Mouse (Mus musculus): ENCODE data around the gene Omp.

Omp gene

DNA sequence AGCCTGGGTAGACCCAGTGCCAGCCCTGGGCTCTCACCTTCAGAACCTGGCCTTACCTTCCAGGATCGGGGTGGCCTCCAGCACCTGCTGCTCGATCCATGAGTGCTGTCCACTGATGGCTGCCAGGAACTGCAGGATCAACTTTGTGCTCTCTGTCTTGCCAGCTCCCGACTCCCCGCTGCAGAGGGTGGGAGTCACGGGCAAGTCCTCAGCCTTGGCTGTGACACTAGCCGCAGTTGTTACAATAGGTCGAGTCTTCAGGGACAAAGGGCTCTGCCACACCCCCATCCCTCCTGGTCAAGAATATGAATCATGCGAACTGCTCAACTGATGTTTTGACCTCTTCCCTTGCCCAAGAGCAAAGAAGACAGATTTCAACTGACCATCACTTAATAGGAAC is 47.7 kb downstream of the Omp start:
- H3K36me3 ChIP-seq (ENCODE audit: insufficient read depth, low read length), result no peaks in the 10 kb centered on the region
- no peak for TF ChIP-seq NANOG (IDR thresholded peaks at IDR 0.05; ENCODE audit: borderline replicate concordance, low read length)
- no peak for TF ChIP-seq POU5F1 (IDR thresholded peaks at IDR 0.05; ENCODE audit: borderline replicate concordance, low read length)
- TF ChIP-seq CTCF (conservative IDR thresholded peaks at IDR 0.05; ENCODE audit: low read length), result no peak
- H3K27me3 ChIP-seq (ENCODE audit: insufficient read depth, low read length), result peaks cover 7% of the 10 kb centered on the region; the same call in 1 of the 2 replicates
- no peak overlapping the region for H3K4me3 ChIP-seq (replicated peaks; ENCODE audit: low read length)
- H3K9me3 ChIP-seq (ENCODE audit: low read length), result peaks cover 17% of the 10 kb centered on the region
- peaks cover 3% of the 10 kb centered on the region; the same call in 1 of the 2 replicates for H3K4me1 ChIP-seq (replicated peaks; ENCODE audit: low read depth, low read length)

DNA sequence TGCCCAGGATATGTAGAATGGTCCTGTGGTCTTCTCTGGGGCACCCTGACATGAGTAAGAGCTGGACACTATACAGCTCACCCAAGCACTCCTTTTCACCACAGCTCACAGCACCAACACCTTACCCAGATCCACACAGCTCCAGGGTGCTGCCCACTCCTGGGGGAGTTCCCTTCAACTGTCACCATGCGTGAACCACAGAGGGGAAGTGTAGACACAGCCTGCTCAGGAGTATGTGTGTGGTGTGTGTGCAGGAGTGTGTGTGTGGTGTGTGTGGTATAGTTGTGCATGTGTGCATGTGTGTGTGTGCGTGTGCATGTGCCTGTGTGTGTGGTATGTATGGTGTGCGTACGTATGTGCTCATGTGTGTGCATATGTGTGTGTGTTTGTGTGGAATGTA is 49.5 kb downstream of the Omp start:
- Histone ChIP-seq H3K27me3 (ENCODE audit: insufficient read depth, low read length) (peaks cover 11% of the 10 kb centered on the region), H3K4me3 (replicated peaks; ENCODE audit: low read length) (no peak overlapping the region)

More for the DNA sequence above, 49.5 kb downstream of the Omp start:
- no peaks in the 10 kb centered on the region for H3K36me3 ChIP-seq (ENCODE audit: insufficient read depth, low read length)
- no peaks in the 10 kb centered on the region for H3K4me1 ChIP-seq (replicated peaks; ENCODE audit: low read depth, low read length)
- H3K9me3 ChIP-seq (ENCODE audit: low read length), result peaks cover 17% of the 10 kb centered on the region
- TF ChIP-seq CTCF (conservative IDR thresholded peaks at IDR 0.05; ENCODE audit: low read length) (no peak), NANOG (IDR thresholded peaks at IDR 0.05; ENCODE audit: borderline replicate concordance, low read length) (no peak), POU5F1 (IDR thresholded peaks at IDR 0.05; ENCODE audit: borderline replicate concordance, low read length) (no peak)
